Mouse (Mus musculus) liver, postnatal 0 days (tissue): Measurements from ENCODE around the gene Pdgfra. TPM values are rescaled to one million over a fixed set of nuclear protein-coding genes. Genes with fewer than 3 reads are reported as not detected.

ENCODE experiments used
- ATAC-seq: fragments of 200-750 bp; cut with Nextera tagmentation; 2 replicates; pipeline ENCODE4 v1.8.0; 2017; ENCODE audit warnings: mild to moderate bottlenecking, moderate library complexity
- DNase-seq: peaks from one replicate; pipeline ENCODE4 v3.0.0-alpha.2; 2016
- H3K27ac ChIP-seq: fragments of 300-500 bp; sonication (generic); 2 replicates; pipeline ENCODE4 v1.5.1; 2014; ENCODE audit warnings: antibody characterized with exemption, moderate library complexity, mild to moderate bottlenecking, low read depth
- H3K27me3 ChIP-seq: fragments of 300-500 bp; sonication (generic); 2 replicates; pipeline ENCODE4 v1.6.1; 2014; ENCODE audit warnings: low read length, control low read depth, mixed read lengths; ENCODE audit not compliant: insufficient read depth
- H3K36me3 ChIP-seq: fragments of 300-500 bp; sonication (generic); replicated peaks from 2 replicates; pipeline ENCODE4 v1.6.1; 2014; ENCODE audit warnings: mild to moderate bottlenecking, control low read depth, low read length, moderate library complexity, mixed read lengths; ENCODE audit not compliant: insufficient read depth
- H3K4me1 ChIP-seq: fragments of 300-500 bp; sonication (generic); 2 replicates; pipeline ENCODE4 v1.6.1; 2014; ENCODE audit warnings: antibody characterized with exemption, mild to moderate bottlenecking, control low read depth; ENCODE audit not compliant: insufficient read depth
- H3K4me2 ChIP-seq: fragments of 300-500 bp; sonication (generic); 2 replicates; pipeline ENCODE4 v1.6.1; 2014; ENCODE audit warnings: low read depth, mild to moderate bottlenecking, low read length, moderate library complexity, mixed read lengths
- H3K4me3 ChIP-seq: fragments of 300-500 bp; sonication (generic); 2 replicates; pipeline ENCODE4 v1.5.1; 2014; ENCODE audit warnings: low read depth, low read length
- H3K9ac ChIP-seq: fragments of 300-500 bp; sonication (generic); replicated peaks from 2 replicates; pipeline ENCODE4 v1.6.1; 2014; ENCODE audit warnings: mild to moderate bottlenecking, moderate library complexity
- H3K9me3 ChIP-seq: fragments of 300-500 bp; sonication (generic); 2 replicates; pipeline ENCODE4 v1.6.1; 2016; ENCODE audit warnings: mild to moderate bottlenecking, control low read depth, low read length, mixed read lengths
- CTCF ChIP-seq: sonication (generic); IDR thresholded peaks from 2 replicates; pipeline ENCODE4 v1.5.1; 2016; ENCODE audit warnings: antibody characterized with exemption, low read depth
- EP300 ChIP-seq: IDR thresholded peaks from 2 replicates; pipeline ENCODE4 v1.6.1; 2016; ENCODE audit warnings: antibody characterized with exemption, low read depth, mild to moderate bottlenecking
- WGBS: fragments of 180-500 bp; shearing (Covaris S2); extraction: QIAGEN DNeasy Blood & Tissue Kit; methylation state at CpG from one replicate; pipeline ENCODE4 v1.1.7; 2014; ENCODE audit not compliant: insufficient replicate concordance; 5-methylcytosine and 5-hydroxymethylcytosine counted together
- polyA plus RNA-seq: library from polyadenylated mRNA; unstranded; fragments of >200 nt; fragmentation: Nextera tagmentation; extraction: Ambion mirVana; gene quantifications from 2 replicates; pipeline ENCODE4 v1.2.1, GENCODE M21; 2015

Pdgfra gene
- polyA plus RNA-seq, 1 experiment from 2014 or later: 1.3 TPM

GRCm38 (mm10) chr5:75207905-75208304 lies 55.8 kb downstream of the Pdgfra start:
- no peak overlapping the region for H3K9ac ChIP-seq
- no peak for DNase-seq
- no peak for TF ChIP-seq EP300
- no peak for TF ChIP-seq CTCF
- no peaks in the 10 kb centered on the region for H3K9me3 ChIP-seq
- 57% methylated on average over 3 of the region's 3 CpGs for WGBS
- no peak overlapping the region for H3K4me3 ChIP-seq
- no peaks in the 10 kb centered on the region for H3K36me3 ChIP-seq
- H3K4me2 ChIP-seq: no peak overlapping the region
- H3K27me3 ChIP-seq: no peaks in the 10 kb centered on the region
- no peak overlapping the region for H3K27ac ChIP-seq
- no peak for ATAC-seq
- no peaks in the 10 kb centered on the region for H3K4me1 ChIP-seq

- Histone ChIP-seq H3K9me3 (no peaks in the 10 kb centered on the region), H3K27me3 (no peaks in the 10 kb centered on the region), H3K36me3 (no peaks in the 10 kb centered on the region), H3K27ac (no peak overlapping the region), H3K4me1 (no peaks in the 10 kb centered on the region), H3K4me2 (no peak overlapping the region), H3K9ac (no peak overlapping the region), H3K4me3 (no peak overlapping the region)
- 7% methylated on average over 1 of the region's 1 CpGs for WGBS
- no peak for DNase-seq
- ATAC-seq: no peak
- TF ChIP-seq CTCF (peak; percentile 74), EP300 (no peak)
Observed at GRCm38 (mm10) chr5:75209966-75210365, 57.9 kb downstream of the Pdgfra start.

GRCm38 (mm10) chr5:75214520-75214919 lies 62.4 kb downstream of the Pdgfra start:
- Histone ChIP-seq H3K9me3 (no peaks in the 10 kb centered on the region), H3K4me3 (no peak overlapping the region), H3K9ac (no peak overlapping the region), H3K4me2 (no peak overlapping the region), H3K27me3 (no peaks in the 10 kb centered on the region), H3K27ac (no peak overlapping the region), H3K4me1 (no peaks in the 10 kb centered on the region), H3K36me3 (no peaks in the 10 kb centered on the region)
- 47% methylated on average over 6 of the region's 6 CpGs for WGBS
- DNase-seq: no peak
- ATAC-seq: no peak
- no peak for TF ChIP-seq EP300
- peak; percentile 67 for TF ChIP-seq CTCF

- Histone ChIP-seq H3K4me2 (no peak overlapping the region), H3K9me3 (no peaks in the 10 kb centered on the region), H3K36me3 (no peaks in the 10 kb centered on the region), H3K27me3 (no peaks in the 10 kb centered on the region), H3K4me3 (no peak overlapping the region), H3K4me1 (no peaks in the 10 kb centered on the region), H3K27ac (no peak overlapping the region), H3K9ac (no peak overlapping the region)
- DNase-seq (no peak), ATAC-seq (no peak)
- TF ChIP-seq EP300 (no peak), CTCF (no peak)
- 74% methylated on average over 7 of the region's 7 CpGs for WGBS
Observed at GRCm38 (mm10) chr5:75214929-75215328, 62.8 kb downstream of the Pdgfra start.

GRCm38 (mm10) chr5:75215678-75216256 lies 63.7 kb downstream of the Pdgfra start:
- H3K4me2 ChIP-seq: no peak overlapping the region
- no peak overlapping the region for H3K9ac ChIP-seq
- no peaks in the 10 kb centered on the region for H3K27me3 ChIP-seq
- no peak for DNase-seq
- H3K27ac ChIP-seq: no peak overlapping the region
- no peaks in the 10 kb centered on the region for H3K36me3 ChIP-seq
- no peaks in the 10 kb centered on the region for H3K9me3 ChIP-seq
- no peak for ATAC-seq
- no peaks in the 10 kb centered on the region for H3K4me1 ChIP-seq
- WGBS: 73% methylated on average over 7 of the region's 7 CpGs
- TF ChIP-seq CTCF (no peak), EP300 (no peak)
- H3K4me3 ChIP-seq: no peak overlapping the region

GRCm38 (mm10) chr5:75221610-75222009 lies 69.5 kb downstream of the Pdgfra start:
- 40% methylated on average over 10 of the region's 10 CpGs for WGBS
- H3K36me3 ChIP-seq: no peaks in the 10 kb centered on the region

More at GRCm38 (mm10) chr5:75221610-75222009, 69.5 kb downstream of the Pdgfra start:
- H3K4me1 ChIP-seq: no peaks in the 10 kb centered on the region
- no peak overlapping the region for H3K4me3 ChIP-seq
- ATAC-seq (no peak), DNase-seq (no peak)
- H3K27ac ChIP-seq: no peak overlapping the region
- TF ChIP-seq EP300: no peak
- TF ChIP-seq CTCF: no peak
- H3K27me3 ChIP-seq: no peaks in the 10 kb centered on the region
- H3K9me3 ChIP-seq: no peaks in the 10 kb centered on the region
- no peak overlapping the region for H3K4me2 ChIP-seq
- no peak overlapping the region for H3K9ac ChIP-seq
